Mouse (Mus musculus): Measurements from ENCODE around the gene Tmem18.

Gene Tmem18

DNA sequence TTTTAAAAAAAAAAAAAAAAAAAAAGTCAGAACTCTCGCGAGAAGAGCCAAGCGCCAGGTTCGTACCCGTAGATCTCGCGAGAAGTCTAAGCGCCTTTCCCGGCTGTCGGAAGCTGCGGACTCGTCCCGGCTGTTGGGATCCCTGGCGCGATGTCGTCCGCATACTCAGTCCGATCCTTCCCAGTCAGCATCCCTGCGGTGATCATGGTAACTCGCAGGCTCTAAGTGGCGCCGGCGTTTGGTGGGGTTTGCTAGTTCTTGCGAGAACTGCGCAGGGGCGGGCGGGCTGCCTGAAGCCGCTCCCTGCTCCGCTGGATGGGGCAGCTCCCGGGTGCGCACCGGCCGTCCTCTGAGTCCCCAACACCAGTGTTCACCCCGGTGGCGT, at the start of gene Tmem18:
Gene Tmem18 (plus strand): TSS at position 71 of the 385 bp plus-strand sequence.
- DNase-seq = peak; percentile 83

DNA sequence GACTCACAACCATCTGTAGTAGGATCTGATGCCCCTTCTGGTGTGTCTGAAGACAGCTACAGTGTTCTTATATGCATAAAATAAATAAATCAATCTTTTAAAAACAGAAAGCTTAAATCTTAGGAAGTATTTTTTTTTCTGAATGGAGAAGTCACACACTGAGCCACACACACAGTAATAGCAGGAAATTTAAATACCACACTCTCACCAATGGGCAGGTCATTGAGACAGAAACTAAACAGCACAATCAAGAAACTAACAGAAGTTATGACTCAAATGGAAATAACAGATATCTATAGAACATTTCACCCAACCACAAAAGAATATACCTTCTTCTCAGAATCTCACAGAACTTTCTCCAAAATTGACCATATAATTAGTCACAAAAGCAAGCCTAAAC, 26.9 kb upstream of the Tmem18 start:
- no peak for DNase-seq

DNA sequence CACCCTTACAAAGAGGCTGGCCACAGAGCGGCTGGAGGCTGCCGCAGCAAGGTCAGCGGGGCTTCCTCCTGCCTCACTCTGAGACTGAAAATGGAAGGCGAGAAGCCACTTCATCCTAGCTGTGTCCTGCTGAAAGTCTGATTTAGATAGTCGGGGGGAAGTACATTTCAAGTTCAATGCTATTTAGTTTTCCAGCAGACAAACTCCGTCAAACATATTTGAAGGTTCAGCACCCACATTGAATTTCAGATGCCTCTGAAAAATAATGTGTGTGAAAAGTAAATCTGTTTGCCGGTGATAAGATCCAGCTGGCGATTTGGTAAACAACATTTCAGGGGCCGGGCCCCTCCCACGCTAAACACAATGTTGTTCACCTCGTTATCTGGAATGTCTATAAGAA, 22.8 kb upstream of the Tmem18 start:
- no peak for DNase-seq

DNA sequence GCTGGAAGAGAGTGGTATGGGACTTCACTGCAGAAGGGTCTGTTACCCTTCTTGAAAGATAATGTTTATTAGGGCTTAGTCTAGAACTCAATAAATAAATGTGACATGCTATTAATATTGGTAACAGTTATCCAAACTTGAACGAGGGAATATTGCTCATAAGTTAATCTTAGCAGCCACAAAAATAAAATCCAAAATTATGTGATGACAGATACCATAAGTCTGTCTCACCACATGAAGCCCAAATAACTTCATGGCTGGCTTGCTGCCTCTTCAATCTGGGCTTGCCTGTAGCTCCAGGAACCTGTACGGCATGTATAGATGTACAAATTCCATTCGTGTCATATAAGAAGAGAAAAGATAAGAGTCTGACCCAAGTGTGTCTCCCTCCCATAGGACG, 12.2 kb upstream of the Tmem18 start:
- no peak for DNase-seq

DNA sequence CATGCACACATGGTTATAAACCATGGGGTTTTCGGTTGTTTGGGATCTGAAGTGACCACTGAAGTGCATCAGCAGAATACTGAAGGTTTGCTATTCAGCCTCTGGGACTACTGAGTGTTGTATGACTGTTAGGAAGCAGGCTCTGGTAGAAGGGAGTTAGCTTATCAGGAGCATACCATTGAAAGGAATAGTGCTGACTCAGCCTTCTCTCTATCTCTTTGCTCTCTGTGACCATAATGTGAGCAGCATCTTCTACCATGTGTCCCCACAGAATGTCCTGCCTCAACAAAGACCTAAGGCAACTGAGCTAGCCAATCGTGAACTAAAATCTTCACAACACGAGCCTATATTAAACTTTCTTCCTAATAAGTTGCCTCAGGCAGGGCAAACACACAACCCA, 8.3 kb upstream of the Tmem18 start:
- DNase-seq = no peak

DNA sequence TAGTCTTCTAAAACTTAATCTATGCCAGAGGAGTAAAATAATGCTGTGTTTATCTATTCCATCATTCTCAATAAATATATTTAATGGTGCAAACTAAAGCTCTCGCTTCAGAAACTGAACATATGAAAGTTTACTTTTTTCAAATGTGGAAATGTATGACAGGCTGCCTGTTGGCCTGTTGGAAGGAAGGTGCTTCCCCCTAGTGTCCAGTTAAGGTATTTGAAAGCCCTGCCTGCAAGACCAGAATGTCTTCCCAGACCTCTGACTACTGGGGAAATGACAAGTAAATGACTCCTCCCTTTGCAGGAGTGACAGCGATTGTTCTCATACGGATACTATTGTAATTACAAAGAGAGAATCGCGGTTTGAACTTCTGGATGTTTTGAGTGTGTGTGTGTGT, 6.2 kb upstream of the Tmem18 start:
- DNase-seq = peak; percentile 62

DNA sequence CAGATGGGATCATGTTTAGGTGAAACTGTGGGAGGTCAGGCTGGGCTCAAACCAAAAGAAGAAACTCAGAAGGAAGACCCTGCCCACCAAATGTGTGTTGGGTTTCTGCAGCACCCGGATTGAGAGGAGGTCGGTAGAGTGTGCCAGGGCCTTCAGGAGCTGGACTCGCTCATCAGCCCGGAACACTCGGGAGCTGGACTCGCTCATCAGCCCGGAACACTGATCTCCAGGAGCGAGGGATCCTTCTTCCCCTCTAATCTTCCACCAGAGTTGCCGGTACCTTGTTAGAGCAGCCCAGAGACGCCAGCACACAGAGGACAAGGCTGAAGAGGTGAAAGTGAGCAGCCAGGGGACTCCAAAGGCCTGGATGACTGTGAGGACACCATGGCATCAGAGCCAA, 2.9 kb upstream of the Tmem18 start:
- DNase-seq = no peak

DNA sequence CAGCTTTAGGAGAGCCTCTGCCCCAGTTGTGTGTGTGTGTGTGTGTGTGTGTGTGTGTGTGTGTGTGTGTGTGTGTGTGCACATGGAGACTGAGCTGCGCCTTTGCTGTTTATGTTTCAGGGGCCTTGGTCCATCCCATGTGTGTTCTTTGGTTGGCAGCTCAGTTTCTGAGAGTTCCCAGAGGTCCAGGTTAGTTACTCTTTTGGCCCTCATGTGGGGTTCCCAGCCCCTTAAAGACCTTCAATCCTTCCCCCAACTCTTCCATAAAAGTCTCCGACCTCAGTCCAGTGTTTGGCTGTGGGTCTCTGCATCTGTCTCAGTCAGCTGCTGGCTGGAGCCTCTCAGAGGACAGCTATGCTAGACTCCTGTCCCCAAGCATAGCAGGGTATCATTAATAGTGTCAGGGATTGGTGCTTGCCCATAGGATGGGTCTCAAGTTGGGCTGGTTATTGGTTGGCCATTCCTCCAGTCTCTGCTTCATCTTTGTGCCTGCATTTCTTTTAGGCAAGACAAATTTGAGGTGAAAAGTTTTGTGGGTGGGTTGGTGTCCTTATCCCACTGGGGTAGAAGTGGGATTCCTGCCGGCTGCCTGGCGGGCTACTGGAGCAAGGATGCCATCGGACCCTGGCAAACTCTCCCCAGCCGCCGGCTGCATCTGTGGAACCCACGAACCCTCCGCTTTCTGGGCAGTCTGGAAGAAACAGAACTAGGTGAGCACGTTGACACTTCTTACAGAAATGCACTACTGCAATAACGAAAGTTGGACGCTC, 455 bp upstream of the Tmem18 start:
- peak; percentile 25 for DNase-seq

DNA sequence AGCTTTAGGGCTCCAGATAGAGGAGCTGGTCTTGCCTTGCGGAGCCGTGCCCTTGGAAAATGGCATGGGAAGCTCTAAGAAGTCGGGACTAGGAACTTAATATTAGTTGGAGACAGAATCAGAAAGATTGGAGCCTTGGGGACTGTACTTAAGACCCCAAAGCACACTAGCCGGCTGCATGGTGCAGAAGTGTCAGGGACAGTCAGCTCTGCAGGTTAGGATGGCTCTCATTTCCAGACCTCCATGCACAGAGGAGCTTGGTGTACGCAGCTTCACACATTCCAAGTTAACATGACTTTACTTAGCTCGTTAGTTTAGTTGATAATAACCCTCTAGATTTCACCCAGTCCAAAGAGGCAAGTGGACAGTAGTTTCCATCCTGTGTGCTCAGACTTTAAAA, 637 bp downstream of the Tmem18 start:
- no peak for DNase-seq

DNA sequence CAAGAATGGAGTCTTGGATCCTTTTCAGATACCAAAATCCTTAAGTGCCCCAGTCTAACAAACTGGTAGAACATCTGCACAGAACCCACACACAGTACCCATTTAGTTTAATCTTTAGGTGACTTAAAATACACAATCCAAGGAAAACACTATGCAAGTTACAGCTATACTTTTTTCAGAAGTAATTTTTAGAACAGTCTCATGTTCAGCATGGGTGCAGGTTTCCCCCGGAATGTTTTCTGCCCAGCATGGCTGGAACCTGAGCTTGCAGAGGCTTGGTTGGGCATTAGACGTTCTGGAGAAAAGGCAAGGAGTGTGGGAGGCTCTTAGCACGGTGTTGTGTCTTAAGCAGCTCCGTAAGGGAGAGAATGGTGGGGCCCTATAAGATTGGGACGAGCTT, 7.6 kb downstream of the Tmem18 start:
- no peak for DNase-seq

DNA sequence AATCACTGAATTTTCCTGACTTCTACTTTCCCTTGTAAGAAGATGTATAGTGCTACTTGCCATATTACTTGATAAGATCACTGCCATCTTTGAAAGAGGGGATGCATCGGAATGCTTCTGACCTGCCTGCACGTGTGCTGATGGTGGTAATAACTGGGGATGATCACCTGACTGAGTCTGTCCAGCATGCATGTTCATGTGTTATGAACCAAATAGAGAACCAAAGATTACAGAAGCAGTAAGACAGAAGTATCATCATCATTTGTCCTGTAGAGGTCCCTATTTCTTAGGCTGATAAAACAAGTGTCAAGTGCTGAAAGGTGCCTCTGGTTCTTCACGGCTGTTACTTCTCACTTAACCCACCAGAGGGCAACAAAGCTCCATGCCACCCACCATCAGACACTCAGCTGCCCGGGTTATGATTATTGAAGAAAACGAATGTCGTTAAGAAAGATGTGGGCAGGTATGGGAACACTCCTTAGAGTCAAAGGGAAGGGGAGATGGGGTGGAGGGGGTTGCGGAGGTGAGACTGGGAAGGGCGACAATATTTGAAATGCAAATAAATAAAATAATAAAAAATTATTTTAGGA, 12.7 kb downstream of the Tmem18 start:
- DNase-seq = peak; percentile 42

DNA sequence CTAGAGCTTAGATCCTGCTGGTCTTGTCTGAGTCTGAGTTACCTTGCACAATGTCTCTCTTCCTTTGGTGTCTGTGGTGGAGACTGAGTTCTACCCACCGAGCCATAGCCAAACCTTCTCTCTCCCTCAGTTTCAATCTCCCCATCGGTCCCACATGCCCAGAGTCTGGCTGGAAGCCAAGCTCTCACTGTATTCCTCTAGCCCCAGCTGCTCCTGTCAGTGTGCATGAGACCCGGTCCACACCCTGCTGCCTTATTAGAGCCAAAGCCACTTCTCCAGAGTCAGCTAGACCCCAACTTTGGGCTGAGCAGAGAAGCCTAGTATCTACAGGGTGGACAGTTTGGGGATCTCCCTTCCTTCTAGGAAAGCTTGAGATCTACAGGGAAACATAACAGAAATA, 14.7 kb downstream of the Tmem18 start:
- no peak for DNase-seq

DNA sequence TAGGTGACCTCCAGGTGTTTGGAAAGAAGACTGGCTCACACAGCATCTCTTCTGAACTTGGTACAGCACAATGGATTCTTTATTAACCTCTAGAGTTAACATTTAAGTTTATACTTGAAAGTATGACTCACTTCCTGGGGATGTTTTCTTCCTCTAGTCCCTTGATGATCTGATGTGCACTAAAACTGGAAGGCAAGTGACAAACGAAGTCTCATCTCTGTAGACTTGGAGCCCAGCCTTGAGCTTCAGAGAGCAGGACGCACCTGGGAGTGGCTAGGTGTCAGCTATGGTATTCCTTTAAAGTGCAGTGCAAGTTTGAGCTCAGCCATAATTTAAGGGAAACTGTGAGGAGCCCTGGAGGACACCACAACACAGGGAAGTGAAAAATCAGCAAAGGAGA, 15.2 kb downstream of the Tmem18 start:
- DNase-seq = no peak

DNA sequence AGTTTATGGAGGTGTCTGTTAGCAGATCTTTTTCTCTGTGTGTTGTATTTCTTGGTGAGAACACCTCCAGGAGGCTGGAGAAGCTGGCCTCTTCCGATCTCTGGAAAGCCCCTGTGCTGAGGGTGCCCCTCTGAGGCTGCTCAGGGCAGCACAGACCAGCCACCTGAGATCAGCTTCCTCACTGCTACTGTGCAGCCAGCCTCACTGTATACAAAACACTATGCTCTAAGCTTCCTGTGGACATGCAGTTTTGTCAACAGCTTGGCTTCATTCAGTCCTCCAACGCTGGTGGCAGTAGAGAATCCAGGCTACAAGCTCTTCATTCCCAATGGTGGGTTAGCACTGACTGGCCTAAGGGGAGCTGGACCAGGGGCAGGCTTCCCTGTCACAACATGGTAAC, 15.8 kb downstream of the Tmem18 start:
- no peak for DNase-seq

DNA sequence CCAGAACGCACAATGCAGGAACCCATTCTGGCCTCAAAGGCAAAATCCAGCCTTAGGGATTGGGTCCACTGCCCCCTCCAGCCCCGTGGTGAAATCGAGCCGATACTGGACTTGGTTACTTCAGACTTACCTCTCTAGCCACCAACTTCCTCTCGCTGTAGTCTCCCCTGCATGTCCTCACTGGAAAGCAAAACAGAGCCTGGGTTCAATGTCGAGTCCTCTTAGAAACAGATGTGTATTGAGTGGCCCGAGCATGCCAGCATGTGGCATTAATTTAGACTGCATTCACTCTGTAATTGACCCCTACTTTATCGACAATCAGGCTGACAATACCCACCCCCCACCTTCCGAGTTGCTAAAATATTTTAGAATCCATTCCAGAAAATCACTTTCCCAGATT, 19.8 kb downstream of the Tmem18 start:
- DNase-seq = no peak

DNA sequence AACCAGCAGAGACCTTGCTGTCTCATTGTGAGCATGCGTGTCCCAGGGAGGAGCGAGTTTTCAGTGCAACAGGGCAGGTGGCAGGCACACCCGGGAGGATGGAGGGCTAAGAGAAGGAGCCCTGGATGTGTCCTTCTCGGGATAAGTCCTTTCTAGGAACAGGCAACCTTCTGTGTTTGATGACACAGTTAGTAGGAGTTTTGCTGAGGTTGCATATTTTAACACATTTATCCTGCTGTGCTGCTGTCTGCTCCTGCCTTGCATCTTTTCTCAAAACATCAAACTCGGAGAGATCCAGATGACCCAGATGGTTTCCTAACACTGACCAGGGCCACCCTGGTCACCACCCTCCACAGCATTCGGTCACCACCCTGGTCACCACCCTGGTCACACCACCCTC, 20.6 kb downstream of the Tmem18 start:
- no peak for DNase-seq

DNA sequence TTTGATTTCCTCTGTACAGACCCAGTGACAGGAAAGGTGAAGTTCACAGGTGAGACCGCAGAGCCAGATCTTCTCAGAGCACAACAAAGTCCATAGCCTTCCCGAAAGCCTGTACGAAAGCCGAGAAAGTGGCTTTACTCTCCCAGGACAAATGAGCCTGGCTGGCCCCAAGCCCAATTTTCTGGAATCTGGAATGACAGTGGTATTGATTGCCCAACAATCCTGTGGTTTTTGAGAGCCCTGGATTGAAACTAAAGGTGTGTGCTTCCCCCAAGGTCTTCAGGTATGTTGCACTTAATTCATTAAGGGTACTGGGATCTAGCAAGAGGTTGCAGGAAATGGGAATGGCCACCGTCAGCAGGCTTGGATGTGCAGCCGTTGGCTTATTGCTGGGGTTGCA, 21.7 kb downstream of the Tmem18 start:
- no peak for DNase-seq

DNA sequence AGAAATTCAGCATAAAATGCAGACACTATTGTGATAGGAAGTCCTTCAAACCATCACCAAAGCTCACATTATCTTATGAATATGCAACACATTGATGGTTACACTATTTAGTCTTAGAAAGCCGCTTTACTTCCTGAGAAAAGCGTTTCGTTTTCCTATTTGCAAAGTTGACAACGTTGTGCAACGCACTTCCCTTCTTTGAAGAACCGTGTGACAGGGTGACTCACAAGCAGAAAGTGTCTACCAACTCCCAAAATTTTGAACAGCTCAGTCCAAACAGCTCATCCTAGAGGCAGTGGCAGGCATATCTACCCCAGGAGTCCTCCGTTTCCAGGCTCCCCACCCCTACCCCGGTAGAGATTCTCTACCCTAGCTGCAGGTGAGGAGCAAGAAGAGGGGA, 22.5 kb downstream of the Tmem18 start:
- DNase-seq = no peak

DNA sequence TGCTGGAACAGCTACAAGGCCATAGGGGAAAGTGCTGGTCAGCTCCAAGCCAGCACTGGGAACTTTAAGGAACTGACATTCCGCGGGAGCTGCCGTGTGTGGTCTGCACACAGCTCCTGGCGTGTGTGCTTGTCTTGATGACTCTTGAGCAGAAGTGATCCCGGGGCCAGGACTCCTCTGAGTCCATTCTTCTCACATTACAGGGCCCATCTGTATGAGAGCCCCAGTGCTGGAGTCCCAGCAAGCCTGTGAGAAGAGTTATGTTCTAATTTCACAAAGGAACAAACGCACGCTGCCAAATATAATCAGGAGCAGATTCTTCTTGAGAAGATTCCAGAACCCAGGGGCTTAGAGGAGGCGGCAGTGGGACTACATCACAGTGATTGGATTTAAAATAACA, 34.2 kb downstream of the Tmem18 start:
- no peak for DNase-seq

DNA sequence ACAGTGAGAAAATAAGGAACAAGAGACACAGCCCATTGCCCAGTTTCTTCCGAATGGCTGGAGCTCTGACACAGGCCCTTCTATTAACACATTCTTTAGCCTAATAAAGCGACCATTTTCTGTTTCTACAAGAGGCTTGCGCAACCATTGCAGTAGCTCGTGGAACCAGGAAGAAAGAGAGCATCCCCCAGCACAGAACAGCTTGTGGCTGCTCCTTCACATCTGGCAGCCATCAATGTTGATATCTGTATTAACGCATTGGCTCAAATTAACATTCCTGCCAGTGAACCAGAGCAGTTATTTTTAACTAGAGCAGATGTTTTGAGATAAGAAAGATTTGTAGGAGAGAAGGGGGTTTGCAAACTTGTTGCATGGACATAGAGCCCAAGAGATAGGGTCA, 44.2 kb downstream of the Tmem18 start:
- DNase-seq = no peak

DNA sequence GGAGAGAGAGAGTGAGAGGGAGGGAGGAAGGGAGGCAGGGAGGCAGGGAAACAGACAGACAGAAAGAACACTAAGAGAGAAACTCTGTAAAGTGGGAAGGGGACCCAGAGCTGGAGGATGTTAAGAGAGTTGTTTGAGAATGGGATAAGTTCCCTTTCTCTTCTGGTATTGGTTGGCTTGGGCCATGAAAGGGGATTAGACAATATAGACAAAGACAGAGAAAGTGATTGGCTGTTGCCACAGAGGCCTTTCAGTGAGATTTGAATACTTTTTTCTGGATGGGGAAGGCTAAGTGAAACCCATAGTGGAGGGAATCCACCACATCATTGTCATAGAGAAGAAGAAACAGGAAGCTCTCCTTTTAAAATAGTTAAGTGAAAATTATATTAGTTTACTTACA, 50.3 kb downstream of the Tmem18 start:
- no peak for DNase-seq
